ENCODE assay signal across 8 mouse cellular contexts in the genomic region with DNA sequence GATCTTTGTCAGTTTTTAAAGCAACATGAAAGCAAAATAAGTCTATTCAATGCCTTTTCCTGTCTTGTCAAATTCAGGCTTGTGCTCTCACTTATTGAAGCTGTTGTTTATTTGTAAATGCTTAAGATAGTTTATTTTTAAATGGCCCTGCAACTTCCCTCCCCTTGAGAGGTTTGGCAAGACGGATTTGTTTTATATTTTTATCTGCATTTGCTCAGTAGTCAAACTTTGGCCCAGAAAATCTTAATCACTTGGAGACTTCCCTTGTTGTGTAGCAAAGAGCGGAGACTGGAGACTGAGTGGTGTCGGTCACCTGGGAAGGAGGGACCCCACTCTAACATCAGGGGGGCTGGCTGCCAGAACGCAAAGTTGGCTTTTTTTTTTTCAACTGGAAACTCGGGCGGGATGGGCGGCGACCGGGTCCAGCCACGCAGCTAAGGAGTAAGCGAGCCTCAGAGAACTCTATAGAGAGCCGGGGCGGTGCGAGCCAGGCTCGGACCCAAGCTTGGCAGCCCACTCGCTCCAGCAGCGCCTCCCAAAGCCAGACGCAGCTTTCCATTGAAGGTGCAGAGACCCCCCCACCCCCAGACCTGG. TPM values are rescaled to one million over a fixed set of nuclear protein-coding genes. Genes with fewer than 3 reads are reported as not detected.
DNase-seq lines count a peak whose midpoint lies in the region; ATAC-seq and TF ChIP-seq lines count a peak whose summit lies in the region.

No protein-coding gene starts in this region.

- H3K4me2 ChIP-seq in lung, embryonic 14.5 days = peak overlapping the region; percentile 82
- peak overlapping the region; percentile 65 for H3K4me2 ChIP-seq in embryonic facial prominence, embryonic 15.5 days (replicated peaks)
- peak overlapping the region; percentile 77 for H3K4me2 ChIP-seq in limb, embryonic 12.5 days

- under 1% methylated on average over 18 of the region's 18 CpGs for WGBS in lung, embryonic 14.5 days
- under 1% methylated on average over 18 of the region's 18 CpGs for WGBS in embryonic facial prominence, embryonic 15.5 days
- 1% methylated on average over 18 of the region's 18 CpGs for WGBS in limb, embryonic 12.5 days
- WGBS in olfactory bulb, adult 2 months = 2% methylated on average over 18 of the region's 18 CpGs

- TF ChIP-seq CTCF in lung, embryonic 14.5 days (IDR thresholded peaks at IDR 0.05; ENCODE audit: low read depth) = no peak
- no peak for TF ChIP-seq CTCF in olfactory bulb, adult 2 months (IDR thresholded peaks at IDR 0.05; ENCODE audit: insufficient read depth, low read depth, low read length)

- H3K4me1 ChIP-seq in lung, embryonic 14.5 days (ENCODE audit: insufficient read depth) = peaks cover 8% of the 10 kb centered on the region; the same call in 1 of the 2 replicates
- H3K4me1 ChIP-seq in embryonic facial prominence, embryonic 15.5 days = peaks cover 18% of the 10 kb centered on the region; the same call in 1 of the 2 replicates
- peaks cover 22% of the 10 kb centered on the region for H3K4me1 ChIP-seq in limb, embryonic 12.5 days (replicated peaks)
- H3K4me1 ChIP-seq in olfactory bulb, adult 2 months (ENCODE audit: control insufficient read depth, insufficient read depth, low read length) = no peaks in the 10 kb centered on the region

- peak; percentile 91 for ATAC-seq in lung, embryonic 14.5 days (ENCODE audit: insufficient read depth)
- ATAC-seq in embryonic facial prominence, embryonic 15.5 days (ENCODE audit: insufficient number of reproducible peaks, low FRiP score, low TSS enrichment, low read depth) = no peak
- no peak for ATAC-seq in limb, embryonic 12.5 days (ENCODE audit: insufficient number of reproducible peaks, insufficient read depth, low FRiP score, low TSS enrichment, low read depth)

- DNase-seq in lung, embryonic 14.5 days = no peak
- no peak for DNase-seq in lung, postnatal 25 days (ENCODE audit: low spot score)
- DNase-seq in adrenal gland, postnatal 25 days = no peak
- DNase-seq in cerebellum, adult 11-12 months = no peak
- DNase-seq in kidney, adult 9 months = no peak

- peak overlapping the region; percentile 46 for H3K9ac ChIP-seq in lung, embryonic 14.5 days
- peak overlapping the region; percentile 56 for H3K9ac ChIP-seq in embryonic facial prominence, embryonic 15.5 days
- 0 out of 2 replicates have a peak overlapping the region, but pooled peaks have one; percentile 38 for H3K9ac ChIP-seq in limb, embryonic 12.5 days (replicated peaks)

- H3K27me3 ChIP-seq in lung, embryonic 14.5 days (ENCODE audit: insufficient read depth, low read length) = no peaks in the 10 kb centered on the region
- no peaks in the 10 kb centered on the region for H3K27me3 ChIP-seq in embryonic facial prominence, embryonic 15.5 days
- no peaks in the 10 kb centered on the region for H3K27me3 ChIP-seq in limb, embryonic 12.5 days

- H3K4me3 ChIP-seq in lung, embryonic 14.5 days (ENCODE audit: low read depth, low read length) = peak overlapping the region; percentile 90
- peak overlapping the region; percentile 95 for H3K4me3 ChIP-seq in embryonic facial prominence, embryonic 15.5 days (replicated peaks)
- peak overlapping the region; percentile 96 for H3K4me3 ChIP-seq in limb, embryonic 12.5 days (replicated peaks)
- H3K4me3 ChIP-seq in olfactory bulb, adult 2 months (ENCODE audit: insufficient read depth, low read depth, low read length) = peak overlapping the region; percentile 91

- H3K9me3 ChIP-seq in lung, embryonic 14.5 days (ENCODE audit: low read depth, low read length) = no peaks in the 10 kb centered on the region
- no peaks in the 10 kb centered on the region for H3K9me3 ChIP-seq in embryonic facial prominence, embryonic 15.5 days (replicated peaks)
- no peaks in the 10 kb centered on the region for H3K9me3 ChIP-seq in limb, embryonic 12.5 days

- no peak for TF ChIP-seq POLR2A in olfactory bulb, adult 2 months (IDR thresholded peaks at IDR 0.05; ENCODE audit: insufficient read depth, low read depth, low read length)

- H3K36me3 ChIP-seq in lung, embryonic 14.5 days (ENCODE audit: insufficient read depth) = no peaks in the 10 kb centered on the region
- no peaks in the 10 kb centered on the region for H3K36me3 ChIP-seq in embryonic facial prominence, embryonic 15.5 days
- H3K36me3 ChIP-seq in limb, embryonic 12.5 days = no peaks in the 10 kb centered on the region

- H3K27ac ChIP-seq in lung, embryonic 14.5 days (ENCODE audit: low read depth) = peak overlapping the region; percentile 99
- peak overlapping the region; percentile 100 for H3K27ac ChIP-seq in embryonic facial prominence, embryonic 15.5 days (replicated peaks)
- peak overlapping the region; percentile 79 for H3K27ac ChIP-seq in limb, embryonic 12.5 days
- H3K27ac ChIP-seq in olfactory bulb, adult 2 months (ENCODE audit: insufficient read depth, low read depth, low read length) = peak overlapping the region; percentile 57

RNA-seq across cellular contexts. Expression of a gene that starts 6.0 kb away (rescaled TPM):
- polyA plus RNA-seq in lung, embryonic 14.5 days (2014; fragmentation: Nextera tagmentation; extraction: Ambion mirVana) = 112 TPM in 2 replicates
- 86.3 and 100 TPM in 2 replicates for polyA plus RNA-seq in embryonic facial prominence, embryonic 15.5 days (2015; fragmentation: Nextera tagmentation; extraction: Ambion mirVana)
- 116 and 117 TPM in 2 replicates for polyA plus RNA-seq in limb, embryonic 12.5 days (2016; fragmentation: Nextera tagmentation; extraction: Ambion mirVana)
- 139 TPM in 1 of 2 replicates, not detected in the other for polyA plus RNA-seq in olfactory bulb, adult 2 months (2012; ENCODE audit: insufficient read depth, insufficient read length, low replicate concordance, missing spikeins)
- total RNA-seq in adrenal gland, postnatal 25 days (2021) = 65.6 and 67.1 TPM in 2 replicates

RNA-seq across cellular contexts. Expression of a gene that starts 30.3 kb away (rescaled TPM):
- 6.2 and 10.7 TPM in 2 replicates for polyA plus RNA-seq in lung, embryonic 14.5 days (2014; fragmentation: Nextera tagmentation; extraction: Ambion mirVana)
- polyA plus RNA-seq in embryonic facial prominence, embryonic 15.5 days (2015; fragmentation: Nextera tagmentation; extraction: Ambion mirVana) = 13.1 and 16.7 TPM in 2 replicates
- 13.7 and 15.3 TPM in 2 replicates for polyA plus RNA-seq in limb, embryonic 12.5 days (2016; fragmentation: Nextera tagmentation; extraction: Ambion mirVana)
- not detected in 2 replicates for polyA plus RNA-seq in olfactory bulb, adult 2 months (2012; ENCODE audit: insufficient read depth, insufficient read length, low replicate concordance, missing spikeins)
- 5.8 and 11.0 TPM in 2 replicates for total RNA-seq in adrenal gland, postnatal 25 days (2021)

RNA-seq across cellular contexts. Expression of a gene that starts 57.1 kb away (rescaled TPM):
- 18.6 and 23.2 TPM in 2 replicates for polyA plus RNA-seq in lung, embryonic 14.5 days (2014; fragmentation: Nextera tagmentation; extraction: Ambion mirVana)
- 18.4 and 22.1 TPM in 2 replicates for polyA plus RNA-seq in embryonic facial prominence, embryonic 15.5 days (2015; fragmentation: Nextera tagmentation; extraction: Ambion mirVana)
- polyA plus RNA-seq in limb, embryonic 12.5 days (2016; fragmentation: Nextera tagmentation; extraction: Ambion mirVana) = 23.0 and 26.5 TPM in 2 replicates
- polyA plus RNA-seq in olfactory bulb, adult 2 months (2012; ENCODE audit: insufficient read depth, insufficient read length, low replicate concordance, missing spikeins) = 167 TPM in 1 of 2 replicates, not detected in the other
- 13.1 and 24.1 TPM in 2 replicates for total RNA-seq in adrenal gland, postnatal 25 days (2021)
